Mouse (Mus musculus) heart, embryonic 16.5 days (tissue): ENCODE results near the gene Camk1d. TPM values are rescaled to one million over a fixed set of nuclear protein-coding genes. Genes with fewer than 3 reads are reported as not detected.
"Not testable (repeated sequence)": the region's sequence is repeated elsewhere in the genome, so short reads cannot be mapped to it uniquely, and the experiment has no call there.

ENCODE experiments used
- ATAC-seq: fragments of 200-750 bp; cut with Nextera tagmentation; replicated peaks from 2 replicates; pipeline ENCODE4 v1.8.0; 2017; ENCODE audit warnings: moderate number of reproducible peaks; ENCODE audit not compliant: insufficient read depth, low FRiP score; ENCODE audit errors: extremely low read depth
- H3K27ac ChIP-seq: fragments of 300-500 bp; sonication (generic); 2 replicates; pipeline ENCODE4 v1.5.1; 2014; ENCODE audit warnings: mild to moderate bottlenecking, low read length, control low read depth, moderate library complexity
- H3K27me3 ChIP-seq: fragments of 300-500 bp; sonication (generic); 2 replicates; pipeline ENCODE4 v1.6.1; 2014; ENCODE audit warnings: low read length, mixed read lengths; ENCODE audit not compliant: control insufficient read depth, insufficient read depth
- H3K36me3 ChIP-seq: fragments of 300-500 bp; sonication (generic); 2 replicates; pipeline ENCODE4 v1.6.1; 2014; ENCODE audit not compliant: control insufficient read depth, insufficient read depth
- H3K4me1 ChIP-seq: fragments of 300-500 bp; sonication (generic); 2 replicates; pipeline ENCODE4 v1.6.1; 2014; ENCODE audit warnings: low read length, mixed read lengths; ENCODE audit not compliant: control insufficient read depth, insufficient read depth
- H3K4me2 ChIP-seq: fragments of 300-500 bp; sonication (generic); 2 replicates; pipeline ENCODE4 v1.6.1; 2014; ENCODE audit warnings: low read depth, mild to moderate bottlenecking, control low read depth, low read length
- H3K4me3 ChIP-seq: fragments of 300-500 bp; sonication (generic); 2 replicates; pipeline ENCODE4 v1.5.1; 2014; ENCODE audit warnings: mild to moderate bottlenecking, control low read depth, low read length
- H3K9ac ChIP-seq: fragments of 300-500 bp; sonication (generic); 2 replicates; pipeline ENCODE4 v1.6.1; 2014; ENCODE audit warnings: low read length, control low read depth
- H3K9me3 ChIP-seq: fragments of 300-500 bp; sonication (generic); replicated peaks from 2 replicates; pipeline ENCODE4 v1.6.1; 2016; ENCODE audit warnings: low read length; ENCODE audit not compliant: control insufficient read depth
- WGBS: fragments of 180-500 bp; shearing (Covaris S2); extraction: QIAGEN DNeasy Blood & Tissue Kit; methylation state at CpG from one replicate; pipeline ENCODE4 v1.1.7; 2014; 5-methylcytosine and 5-hydroxymethylcytosine counted together
- polyA plus RNA-seq: library from polyadenylated mRNA; unstranded; fragments of >200 nt; fragmentation: Nextera tagmentation; extraction: Ambion mirVana; gene quantifications from 2 replicates; pipeline ENCODE4 v1.2.1, GENCODE M21; 2015

Gene Camk1d
- polyA plus RNA-seq, 1 experiment from 2014 or later: 5.9 TPM

DNA sequence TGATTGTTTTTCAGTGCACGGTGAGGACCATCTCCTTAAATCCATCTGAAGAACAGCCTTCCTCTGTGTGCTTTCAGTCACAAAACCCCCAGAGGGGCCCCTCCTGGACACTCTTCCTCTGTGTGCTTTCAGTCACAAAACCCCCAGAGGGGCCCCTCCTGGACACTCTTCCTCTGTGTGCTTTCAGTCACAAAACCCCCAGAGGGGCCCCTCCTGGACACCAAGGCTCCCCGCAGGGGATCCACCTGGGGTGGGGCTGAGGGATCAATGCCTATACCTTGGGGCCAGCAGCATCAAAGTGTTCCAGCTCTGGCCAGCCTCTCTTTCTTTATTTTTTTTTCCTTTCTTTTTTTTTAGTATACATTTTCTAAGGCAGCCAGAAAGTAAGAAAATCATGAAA is 113.1 kb downstream of the Camk1d start:
- ATAC-seq: peak; percentile 69
- H3K27me3 ChIP-seq, H3K27ac ChIP-seq, H3K4me2 ChIP-seq, H3K9me3 ChIP-seq, H3K36me3 ChIP-seq, H3K4me3 ChIP-seq, H3K9ac ChIP-seq: not testable (repeated sequence)
- WGBS: 8% methylated on average over 2 of the region's 2 CpGs
- H3K4me1 ChIP-seq: peaks cover 11% of the 10 kb centered on the region

DNA sequence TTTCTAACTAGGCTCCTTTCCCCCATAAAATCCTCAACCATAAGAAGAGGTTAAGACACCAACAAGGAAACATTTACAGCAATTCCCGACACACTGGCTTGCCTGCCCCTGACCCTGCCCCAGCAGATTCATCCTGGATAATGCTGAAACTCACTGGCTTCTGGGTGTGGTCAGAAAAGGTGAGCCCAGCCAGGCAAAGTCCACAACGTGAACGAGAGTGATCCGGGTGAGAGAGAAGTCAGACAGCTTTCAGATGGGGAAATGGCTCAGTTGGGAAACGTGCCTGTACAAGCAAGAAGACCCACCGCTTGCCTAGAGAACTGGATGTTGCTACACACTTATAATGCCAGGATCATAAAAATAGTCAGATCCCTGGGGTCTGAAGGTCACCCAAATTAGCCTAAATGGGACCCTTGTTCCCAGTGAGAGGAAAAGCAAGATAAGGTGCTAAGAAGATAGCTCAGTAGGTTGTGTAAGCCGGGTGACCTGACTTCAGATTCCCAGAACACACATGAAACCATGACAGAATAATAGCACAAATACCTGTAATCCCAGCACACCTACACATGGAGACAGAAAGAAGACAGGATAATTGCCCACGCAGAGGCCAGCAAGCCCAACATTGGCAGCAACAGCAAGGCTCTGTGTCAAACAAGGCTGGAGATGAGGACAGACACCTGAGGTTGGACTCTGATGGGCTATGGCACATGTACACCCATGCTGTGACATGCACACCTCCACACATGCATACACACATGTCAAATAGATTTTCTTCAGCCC is 113.9 kb downstream of the Camk1d start:
- H3K27me3 ChIP-seq: no peaks in the 10 kb centered on the region
- no peak overlapping the region for H3K27ac ChIP-seq
- no peak overlapping the region for H3K4me3 ChIP-seq
- ATAC-seq: no peak
- WGBS: 62% methylated on average over 8 of the region's 8 CpGs
- no peak overlapping the region for H3K9ac ChIP-seq
- no peaks in the 10 kb centered on the region for H3K36me3 ChIP-seq
- H3K4me1 ChIP-seq: peaks cover 4% of the 10 kb centered on the region
- no peaks in the 10 kb centered on the region for H3K9me3 ChIP-seq
- H3K4me2 ChIP-seq: no peak overlapping the region

DNA sequence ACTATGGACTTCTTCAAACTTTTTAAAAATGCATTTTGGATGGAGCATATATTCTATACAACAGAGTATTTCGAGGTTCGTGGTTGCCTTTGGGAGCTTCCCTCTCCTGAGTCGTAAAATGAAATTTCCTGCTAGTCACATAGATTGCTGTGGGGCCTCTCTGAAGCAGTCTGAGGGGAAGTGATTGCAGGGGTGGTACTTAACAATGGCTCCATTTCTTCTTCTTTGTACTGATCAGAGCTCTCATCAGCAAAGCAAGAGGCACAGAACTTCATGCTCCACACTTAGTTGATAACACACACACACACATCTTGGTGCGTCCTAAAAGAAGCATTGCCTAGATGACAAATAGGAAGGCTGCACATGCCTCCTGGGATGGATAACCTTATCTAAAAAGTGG is 114.6 kb downstream of the Camk1d start:
- WGBS: 49% methylated on average over 4 of the region's 4 CpGs

DNA sequence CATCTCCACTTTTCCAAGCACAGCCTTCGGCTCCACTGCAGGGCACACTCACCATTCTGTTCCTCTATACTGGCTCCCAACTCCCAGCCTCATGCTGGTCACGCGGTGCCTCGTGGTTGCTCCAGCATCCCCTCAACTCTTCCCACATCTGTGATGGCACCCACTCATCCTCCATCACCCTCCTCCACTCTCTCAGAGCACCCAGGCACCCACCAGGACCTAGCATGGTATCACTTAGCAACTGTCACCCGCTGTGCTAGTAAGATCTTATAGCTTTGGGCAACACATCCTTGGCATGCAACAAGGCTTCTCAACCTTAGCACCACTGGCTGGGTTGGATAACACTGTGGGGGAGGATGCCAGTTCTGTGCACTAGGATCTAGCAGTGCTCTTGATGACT is 115.8 kb downstream of the Camk1d start:
- Histone ChIP-seq H3K9ac (no peak overlapping the region), H3K27me3 (no peaks in the 10 kb centered on the region), H3K4me3 (no peak overlapping the region), H3K9me3 (no peaks in the 10 kb centered on the region), H3K4me2 (no peak overlapping the region), H3K27ac (no peak overlapping the region), H3K4me1 (peaks cover 8% of the 10 kb centered on the region), H3K36me3 (no peaks in the 10 kb centered on the region)
- ATAC-seq: no peak
- 96% methylated on average over 5 of the region's 5 CpGs for WGBS

More for the DNA sequence above, 114.6 kb downstream of the Camk1d start:
- no peak overlapping the region for H3K4me2 ChIP-seq
- H3K9ac ChIP-seq: no peak overlapping the region
- H3K27me3 ChIP-seq: no peaks in the 10 kb centered on the region
- no peak overlapping the region for H3K27ac ChIP-seq
- H3K4me3 ChIP-seq: no peak overlapping the region
- H3K9me3 ChIP-seq: no peaks in the 10 kb centered on the region
- no peaks in the 10 kb centered on the region for H3K36me3 ChIP-seq
- peaks cover 4% of the 10 kb centered on the region for H3K4me1 ChIP-seq
- no peak for ATAC-seq

DNA sequence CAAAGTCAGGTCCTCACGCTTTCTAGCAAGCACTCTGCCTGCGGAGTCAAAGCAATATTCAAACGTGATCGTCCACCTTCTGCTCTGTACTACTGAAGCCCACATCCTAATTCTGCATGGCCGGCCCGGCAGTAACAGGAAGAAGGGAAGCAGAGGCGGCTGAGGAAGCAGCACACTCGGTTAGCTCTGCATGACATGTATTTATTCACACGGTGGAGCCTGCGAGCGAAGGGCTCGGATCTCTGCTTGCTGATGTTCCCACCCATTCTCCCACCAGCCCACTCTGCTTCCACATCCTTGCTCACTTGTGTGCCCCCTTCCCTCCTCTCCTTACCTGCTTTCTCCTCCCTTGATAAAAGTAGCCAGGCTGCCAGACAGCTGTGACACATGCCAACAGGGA is 117.4 kb downstream of the Camk1d start:
- Histone ChIP-seq H3K4me2 (no peak overlapping the region), H3K9ac (no peak overlapping the region), H3K4me3 (no peak overlapping the region), H3K27me3 (no peaks in the 10 kb centered on the region), H3K36me3 (no peaks in the 10 kb centered on the region), H3K27ac (no peak overlapping the region), H3K9me3 (no peaks in the 10 kb centered on the region), H3K4me1 (peaks cover 8% of the 10 kb centered on the region)
- ATAC-seq: no peak
- WGBS: 41% methylated on average over 12 of the region's 12 CpGs

DNA sequence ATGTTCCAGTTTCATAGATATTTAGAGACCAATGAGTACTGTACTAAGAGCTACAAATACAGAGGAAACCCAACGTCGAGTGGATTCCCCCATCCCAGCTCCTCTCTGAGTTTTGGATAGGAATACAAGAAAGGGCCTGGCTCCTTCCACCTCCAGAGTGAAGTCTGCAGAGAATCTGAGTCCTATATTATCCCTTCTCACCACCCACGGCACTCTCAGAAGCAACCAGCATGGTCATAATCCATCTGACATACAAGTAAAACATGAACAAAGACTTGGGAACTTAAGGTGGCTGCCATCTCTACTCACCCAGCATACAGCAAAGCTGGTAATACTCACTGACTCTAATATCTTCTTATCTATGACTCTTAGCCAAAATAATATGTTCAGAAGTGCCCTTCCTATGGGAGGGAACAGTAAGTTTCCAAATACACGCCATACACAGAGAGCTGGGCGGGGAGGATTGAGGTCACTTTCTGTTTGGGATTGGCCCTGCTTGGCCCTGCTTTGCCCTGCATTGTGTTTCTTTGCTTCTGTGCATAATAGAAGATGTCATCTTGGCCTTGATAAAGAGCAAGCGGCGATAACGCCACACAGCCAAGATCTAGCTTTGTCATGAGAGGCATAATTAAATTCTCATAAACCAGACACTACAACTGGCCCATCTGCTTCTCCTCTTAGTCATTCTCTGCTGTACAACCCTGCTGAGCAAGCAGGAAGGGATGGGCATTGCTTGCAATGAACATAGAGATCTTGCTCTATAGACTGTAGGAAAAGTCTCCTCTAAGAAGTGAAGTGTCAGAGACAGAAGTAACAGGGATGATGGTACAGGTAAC is 118.7 kb downstream of the Camk1d start:
- no peak overlapping the region for H3K4me3 ChIP-seq
- H3K27me3 ChIP-seq: no peaks in the 10 kb centered on the region
- no peaks in the 10 kb centered on the region for H3K9me3 ChIP-seq
- no peak overlapping the region for H3K27ac ChIP-seq
- peaks cover 4% of the 10 kb centered on the region for H3K4me1 ChIP-seq
- 84% methylated on average over 8 of the region's 8 CpGs for WGBS
- no peak overlapping the region for H3K9ac ChIP-seq
- no peak for ATAC-seq
- H3K4me2 ChIP-seq: no peak overlapping the region
- no peaks in the 10 kb centered on the region for H3K36me3 ChIP-seq

DNA sequence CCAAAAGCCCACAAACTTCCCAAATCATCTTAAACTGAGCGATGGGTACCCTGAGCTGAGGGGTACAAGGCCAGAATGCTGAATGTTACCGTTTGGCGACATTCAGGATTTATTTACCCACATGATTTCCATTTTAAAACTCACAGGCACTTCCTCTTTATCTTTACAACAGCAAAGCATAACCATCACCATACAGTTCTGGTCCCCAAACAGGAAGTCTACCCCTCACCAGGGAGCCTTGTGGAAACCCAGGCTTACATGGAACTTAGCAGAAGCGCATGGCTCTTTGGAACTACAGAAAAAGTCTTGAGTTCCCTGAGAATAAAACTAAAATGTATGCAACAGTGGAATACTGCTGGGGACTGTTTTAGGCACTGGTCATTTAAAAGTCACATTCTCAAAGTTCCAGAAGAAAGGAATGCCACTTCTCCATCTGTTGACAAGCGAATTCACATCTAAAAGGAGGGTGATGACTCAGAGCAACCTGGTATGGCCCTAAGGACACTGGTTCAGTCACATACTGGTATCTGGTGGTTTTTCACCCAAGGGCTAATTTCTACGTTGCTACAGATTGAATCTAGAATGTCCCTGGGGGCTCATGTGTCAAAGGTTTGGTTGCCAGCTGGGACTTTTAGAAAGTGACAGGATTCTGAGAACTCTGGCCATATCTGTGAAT is 121.7 kb downstream of the Camk1d start:
- Histone ChIP-seq H3K9me3 (no peaks in the 10 kb centered on the region), H3K27ac (no peak overlapping the region), H3K4me2 (no peak overlapping the region), H3K27me3 (no peaks in the 10 kb centered on the region), H3K4me3 (no peak overlapping the region), H3K36me3 (no peaks in the 10 kb centered on the region), H3K9ac (no peak overlapping the region), H3K4me1 (peaks cover 4% of the 10 kb centered on the region)
- ATAC-seq: no peak
- 63% methylated on average over 6 of the region's 6 CpGs for WGBS

DNA sequence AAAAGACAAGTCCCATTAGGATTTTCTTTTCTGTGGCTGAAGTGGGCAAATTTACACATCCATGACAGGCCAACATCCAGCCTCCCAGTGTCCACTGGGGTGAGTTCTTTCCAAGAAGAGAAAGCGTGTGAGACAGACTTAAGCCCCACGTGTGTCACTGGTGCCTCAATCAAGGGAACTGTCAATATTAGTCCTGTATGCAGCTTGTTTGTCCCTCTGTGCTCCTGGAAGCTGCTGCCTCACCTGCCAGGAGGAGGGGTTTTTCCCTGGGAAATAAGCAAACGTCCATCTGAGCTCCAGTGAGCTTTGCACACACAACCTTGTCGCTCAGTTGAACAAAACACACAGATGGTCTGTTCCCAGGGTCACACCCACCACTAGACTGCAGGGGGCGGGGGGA is 124.2 kb downstream of the Camk1d start:
- Histone ChIP-seq H3K9me3 (no peaks in the 10 kb centered on the region), H3K9ac (no peak overlapping the region)

DNA sequence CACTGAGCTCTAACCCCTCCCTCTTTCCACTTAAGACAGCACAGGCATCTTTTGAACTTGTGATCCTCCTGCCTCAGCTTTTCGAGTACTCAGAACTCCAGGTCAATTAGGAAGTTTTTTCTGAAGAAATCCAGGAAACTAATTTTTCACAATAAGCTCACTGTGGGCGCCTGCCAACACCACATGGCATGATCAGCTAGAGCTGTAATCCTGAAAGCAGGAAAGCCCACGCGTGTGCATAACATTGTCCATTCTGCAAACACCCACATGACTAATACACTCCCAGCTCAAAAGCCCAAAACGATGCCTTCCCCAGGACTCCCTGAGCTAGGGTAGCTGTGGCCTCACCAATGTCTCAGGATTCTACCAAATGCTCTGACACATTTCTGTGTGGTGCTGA is 125.2 kb downstream of the Camk1d start:
- ATAC-seq: no peak

More for the DNA sequence above, 124.2 kb downstream of the Camk1d start:
- Histone ChIP-seq H3K27me3 (no peaks in the 10 kb centered on the region), H3K27ac (no peak overlapping the region), H3K4me3 (no peak overlapping the region), H3K4me1 (peaks cover 4% of the 10 kb centered on the region), H3K36me3 (no peaks in the 10 kb centered on the region), H3K4me2 (no peak overlapping the region)
- ATAC-seq: no peak
- WGBS: 69% methylated on average over 5 of the region's 5 CpGs

More for the DNA sequence above, 125.2 kb downstream of the Camk1d start:
- no peaks in the 10 kb centered on the region for H3K9me3 ChIP-seq
- no peak overlapping the region for H3K4me2 ChIP-seq
- no peak overlapping the region for H3K27ac ChIP-seq
- 89% methylated on average over 5 of the region's 5 CpGs for WGBS
- H3K36me3 ChIP-seq: no peaks in the 10 kb centered on the region
- peaks cover 2% of the 10 kb centered on the region for H3K4me1 ChIP-seq
- H3K9ac ChIP-seq: no peak overlapping the region
- no peak overlapping the region for H3K4me3 ChIP-seq
- H3K27me3 ChIP-seq: no peaks in the 10 kb centered on the region
